ENCODE assay signal across 8 mouse cellular contexts in genomic region chr13:3892601-3893000, GRCm38 (mm10). TPM values are rescaled to one million over a fixed set of nuclear protein-coding genes. Genes with fewer than 3 reads are reported as not detected.
DNase-seq lines count a peak whose midpoint lies in the region; ATAC-seq and TF ChIP-seq lines count a peak whose summit lies in the region.

No protein-coding gene starts in this region.

- H3K79me2 ChIP-seq in MEL (ENCODE audit: control insufficient read depth, insufficient read depth, low read length, poor library complexity): peaks cover 27% of the 10 kb centered on the region

- no peak for ATAC-seq in kidney, embryonic 14.5 days (ENCODE audit: low FRiP score, low TSS enrichment)
- no peak for ATAC-seq in midbrain, embryonic 13.5 days

- peak overlapping the region; percentile 75; the same call in 1 of the 2 replicates for H3K9ac ChIP-seq in kidney, embryonic 14.5 days (ENCODE audit: low read depth, low read length)
- peak overlapping the region; percentile 98 for H3K9ac ChIP-seq in MEL (ENCODE audit: control insufficient read depth, low read depth, low read length, poor library complexity, severe bottlenecking)
- H3K9ac ChIP-seq in midbrain, embryonic 13.5 days (replicated peaks): no peak overlapping the region

- no peak for TF ChIP-seq POLR2A in MEL (IDR thresholded peaks at IDR 0.05; ENCODE audit: control insufficient read depth in 1 of 2, insufficient read depth in 1 of 2, low read depth in 1 of 2, low read length in 2 of 2, poor library complexity in 1 of 2)

- TF ChIP-seq RAD21 in MEL (IDR thresholded peaks at IDR 0.05; ENCODE audit: low read depth, low read length): no peak

- peaks cover 7% of the 10 kb centered on the region; the same call in 1 of the 2 replicates for H3K4me1 ChIP-seq in kidney, embryonic 14.5 days (ENCODE audit: control insufficient read depth, insufficient read depth, low read length)
- peaks cover 2 to 4% of the 10 kb centered on the region in 2 experiments; a peak in 2 of 4 replicates for H3K4me1 ChIP-seq in MEL (ENCODE audit: control insufficient read depth in 1 of 2, insufficient read depth in 2 of 2, low read length in 2 of 2)
- H3K4me1 ChIP-seq in hindbrain, embryonic 10.5 days (replicated peaks): peaks cover 20% of the 10 kb centered on the region; the same call in 1 of the 2 replicates
- H3K4me1 ChIP-seq in midbrain, embryonic 13.5 days (replicated peaks): peaks cover 5% of the 10 kb centered on the region; the same call in 1 of the 2 replicates

- peaks cover 16% of the 10 kb centered on the region for H3K36me3 ChIP-seq in kidney, embryonic 14.5 days (ENCODE audit: control insufficient read depth, insufficient read depth, low read length)
- H3K36me3 ChIP-seq in MEL (ENCODE audit: control insufficient read depth in 1 of 2, insufficient read depth in 2 of 2, low read length in 2 of 2): peaks cover 4 to 21% of the 10 kb centered on the region in 2 experiments
- H3K36me3 ChIP-seq in hindbrain, embryonic 10.5 days: peaks cover 28% of the 10 kb centered on the region
- peaks cover 8% of the 10 kb centered on the region for H3K36me3 ChIP-seq in midbrain, embryonic 13.5 days

- peak overlapping the region; percentile 47 for H3K4me2 ChIP-seq in kidney, embryonic 14.5 days (replicated peaks; ENCODE audit: low read depth, low read length)
- H3K4me2 ChIP-seq in midbrain, embryonic 13.5 days (replicated peaks): peak overlapping the region; percentile 63

- DNase-seq in kidney, postnatal 14 days: no peak
- peak; percentile 62 for DNase-seq in MEL (ENCODE audit: low read depth, low spot score)
- no peak for DNase-seq in hindbrain, embryonic 10.5 days (ENCODE audit: low spot score)
- no peak for DNase-seq in layer of hippocampus, postnatal 36 days
- DNase-seq in gastrocnemius, postnatal 25 days: no peak
- no peak for DNase-seq in urinary bladder, postnatal 36 days (ENCODE audit: low spot score in 2 of 2)

- no peak for TF ChIP-seq CTCF in MEL (IDR thresholded peaks at IDR 0.05 in 2 of 3, conservative IDR thresholded peaks at IDR 0.05 in 1 of 3; ENCODE audit: control insufficient read depth in 1 of 3, insufficient read depth in 1 of 3, low read depth in 2 of 3, low read length in 3 of 3, poor library complexity in 1 of 3, severe bottlenecking in 1 of 3)

- H3K9me3 ChIP-seq in kidney, embryonic 14.5 days (ENCODE audit: control insufficient read depth, low read length): no peaks in the 10 kb centered on the region
- H3K9me3 ChIP-seq in MEL (replicated peaks; ENCODE audit: insufficient read depth, low read length): no peaks in the 10 kb centered on the region
- H3K9me3 ChIP-seq in hindbrain, embryonic 10.5 days: no peaks in the 10 kb centered on the region
- H3K9me3 ChIP-seq in midbrain, embryonic 13.5 days: no peaks in the 10 kb centered on the region

- H3K27me3 ChIP-seq in kidney, embryonic 14.5 days (ENCODE audit: control insufficient read depth, insufficient read depth, low read length): no peaks in the 10 kb centered on the region
- no peaks in the 10 kb centered on the region for H3K27me3 ChIP-seq in MEL (ENCODE audit: control insufficient read depth in 1 of 2, insufficient read depth in 2 of 2, low read length in 2 of 2)
- no peaks in the 10 kb centered on the region for H3K27me3 ChIP-seq in hindbrain, embryonic 10.5 days (ENCODE audit: insufficient read depth, poor library complexity, severe bottlenecking)
- 0 out of 2 replicates have a peak, but pooled peaks cover 3% of the 10 kb centered on the region for H3K27me3 ChIP-seq in midbrain, embryonic 13.5 days

- WGBS in kidney, embryonic 14.5 days: 22% methylated on average over 7 of the region's 7 CpGs
- 20% methylated on average over 7 of the region's 7 CpGs for WGBS in hindbrain, embryonic 10.5 days
- WGBS in midbrain, embryonic 13.5 days: 23% methylated on average over 7 of the region's 7 CpGs

- peak overlapping the region; percentile 64 for H3K4me3 ChIP-seq in kidney, embryonic 14.5 days (ENCODE audit: low read length)
- H3K4me3 ChIP-seq in MEL (ENCODE audit: control insufficient read depth in 1 of 2, insufficient read depth in 1 of 2, low read depth in 2 of 2, low read length in 2 of 2): peak overlapping the region; percentile 70 to 98
- peak overlapping the region; percentile 58 for H3K4me3 ChIP-seq in hindbrain, embryonic 10.5 days
- H3K4me3 ChIP-seq in midbrain, embryonic 13.5 days (replicated peaks): peak overlapping the region; percentile 43

- no peak overlapping the region for H3K27ac ChIP-seq in kidney, embryonic 14.5 days (ENCODE audit: low read depth, low read length)
- H3K27ac ChIP-seq in MEL (ENCODE audit: control insufficient read depth, low read depth, low read length): peak overlapping the region; percentile 38; the same call in 1 of the 2 replicates
- H3K27ac ChIP-seq in hindbrain, embryonic 10.5 days: peak overlapping the region; percentile 85
- no peak overlapping the region for H3K27ac ChIP-seq in midbrain, embryonic 13.5 days

- TF ChIP-seq EP300 in MEL (IDR thresholded peaks at IDR 0.05; ENCODE audit: low read depth in 1 of 2, low read length in 2 of 2): 0 out of 4 replicates have a peak, but pooled peaks of 1 of the 2 experiments have one; percentile 14

TF ChIP-seq in MEL, 35 proteins besides CTCF, POLR2A, EP300 and RAD21:
- TF ChIP-seq MXI1 (IDR thresholded peaks at IDR 0.05; ENCODE audit: low read depth, low read length) (no peak), ZNF384 (IDR thresholded peaks at IDR 0.05; ENCODE audit: low read depth, low read length) (no peak), GATA1 (IDR thresholded peaks at IDR 0.05; ENCODE audit: low read depth, low read length) (no peak), MEF2A (IDR thresholded peaks at IDR 0.05; ENCODE audit: extremely low read depth, insufficient replicate concordance, low read depth, low read length, poor library complexity, severe bottlenecking) (no peak), TBP (IDR thresholded peaks at IDR 0.05; ENCODE audit: low read depth, low read length) (no peak), POLR2AphosphoS2 (IDR thresholded peaks at IDR 0.05; ENCODE audit: low read length) (no peak), CHD2 (IDR thresholded peaks at IDR 0.05; ENCODE audit: low read length) (no peak), MAX (IDR thresholded peaks at IDR 0.05; ENCODE audit: low read length) (no peak), NRF1 (IDR thresholded peaks at IDR 0.05; ENCODE audit: insufficient read depth, low read depth, low read length, poor library complexity, severe bottlenecking) (no peak), NELFE (IDR thresholded peaks at IDR 0.05; ENCODE audit: low read depth, low read length) (no peak), GABPA (IDR thresholded peaks at IDR 0.05; ENCODE audit: low read depth, low read length) (no peak), ELF1 (IDR thresholded peaks at IDR 0.05; ENCODE audit: low read depth, low read length) (no peak)

RNA-seq across cellular contexts. Expression of gene Net1, which starts 25.4 kb away (rescaled TPM):
- polyA plus RNA-seq in kidney, embryonic 14.5 days (2014; fragmentation: Nextera tagmentation; extraction: Ambion mirVana): 28.5 and 43.9 TPM in 2 replicates
- 29.2 and 29.8 TPM in 2 replicates for total RNA-seq in MEL (2012; rRNA removed)
- polyA plus RNA-seq in MEL (2012; ENCODE audit: insufficient read depth in 1 of 2, insufficient read length in 2 of 2, low read depth in 1 of 2, low replicate concordance in 2 of 2, missing spikeins in 1 of 2): 100 to 1,000 TPM in 1 of 2 experiments, 10 to 100 TPM in 1; 63.2 to 125 TPM
- polyA plus RNA-seq in hindbrain, embryonic 10.5 days (2016; fragmentation: Nextera tagmentation; extraction: Ambion mirVana): 40.3 and 49.5 TPM in 2 replicates
- 14.5 and 14.6 TPM in 2 replicates for polyA plus RNA-seq in midbrain, embryonic 13.5 days (2015; fragmentation: Nextera tagmentation; extraction: Ambion mirVana)
- total RNA-seq in layer of hippocampus, postnatal 36 days (2021): 10 to 100 TPM; 40.3 to 46.1 TPM
- 10 to 100 TPM; 38.7 to 43.5 TPM for total RNA-seq in gastrocnemius, postnatal 25 days (2021)

RNA-seq across cellular contexts. Expression of gene Tubal3, which starts 25.5 kb away (rescaled TPM):
- polyA plus RNA-seq in kidney, embryonic 14.5 days (2014; fragmentation: Nextera tagmentation; extraction: Ambion mirVana): not detected in 2 replicates
- total RNA-seq in MEL (2012; rRNA removed): not detected in 2 replicates
- polyA plus RNA-seq in MEL (2012; ENCODE audit: insufficient read depth in 1 of 2, insufficient read length in 2 of 2, low read depth in 1 of 2, low replicate concordance in 2 of 2, missing spikeins in 1 of 2): not detected
- 0.12 TPM in 1 of 2 replicates, not detected in the other for polyA plus RNA-seq in hindbrain, embryonic 10.5 days (2016; fragmentation: Nextera tagmentation; extraction: Ambion mirVana)
- not detected in 2 replicates for polyA plus RNA-seq in midbrain, embryonic 13.5 days (2015; fragmentation: Nextera tagmentation; extraction: Ambion mirVana)
- not detected for total RNA-seq in layer of hippocampus, postnatal 36 days (2021)
- not detected for total RNA-seq in gastrocnemius, postnatal 25 days (2021)

RNA-seq across cellular contexts. Expression of gene Calm5, which starts 38.6 kb away (rescaled TPM):
- not detected in 2 replicates for polyA plus RNA-seq in kidney, embryonic 14.5 days (2014; fragmentation: Nextera tagmentation; extraction: Ambion mirVana)
- not detected in 2 replicates for total RNA-seq in MEL (2012; rRNA removed)
- polyA plus RNA-seq in MEL (2012; ENCODE audit: insufficient read depth in 1 of 2, insufficient read length in 2 of 2, low read depth in 1 of 2, low replicate concordance in 2 of 2, missing spikeins in 1 of 2): not detected
- polyA plus RNA-seq in hindbrain, embryonic 10.5 days (2016; fragmentation: Nextera tagmentation; extraction: Ambion mirVana): not detected in 2 replicates
- polyA plus RNA-seq in midbrain, embryonic 13.5 days (2015; fragmentation: Nextera tagmentation; extraction: Ambion mirVana): not detected in 2 replicates
- total RNA-seq in layer of hippocampus, postnatal 36 days (2021): not detected
- not detected for total RNA-seq in gastrocnemius, postnatal 25 days (2021)

RNA-seq across cellular contexts. Expression of gene Ucn3, which starts 52.5 kb away (rescaled TPM):
- polyA plus RNA-seq in kidney, embryonic 14.5 days (2014; fragmentation: Nextera tagmentation; extraction: Ambion mirVana): not detected in 2 replicates
- not detected in 2 replicates for total RNA-seq in MEL (2012; rRNA removed)
- polyA plus RNA-seq in MEL (2012; ENCODE audit: insufficient read depth in 1 of 2, insufficient read length in 2 of 2, low read depth in 1 of 2, low replicate concordance in 2 of 2, missing spikeins in 1 of 2): not detected
- polyA plus RNA-seq in hindbrain, embryonic 10.5 days (2016; fragmentation: Nextera tagmentation; extraction: Ambion mirVana): not detected in 2 replicates
- polyA plus RNA-seq in midbrain, embryonic 13.5 days (2015; fragmentation: Nextera tagmentation; extraction: Ambion mirVana): not detected in 2 replicates
- not detected for total RNA-seq in layer of hippocampus, postnatal 36 days (2021)
- not detected for total RNA-seq in gastrocnemius, postnatal 25 days (2021)

RNA-seq across cellular contexts. Expression of gene Calm4, which starts 55.0 kb away (rescaled TPM):
- polyA plus RNA-seq in kidney, embryonic 14.5 days (2014; fragmentation: Nextera tagmentation; extraction: Ambion mirVana): not detected in 2 replicates
- total RNA-seq in MEL (2012; rRNA removed): not detected in 2 replicates
- polyA plus RNA-seq in MEL (2012; ENCODE audit: insufficient read depth in 1 of 2, insufficient read length in 2 of 2, low read depth in 1 of 2, low replicate concordance in 2 of 2, missing spikeins in 1 of 2): not detected
- not detected in 2 replicates for polyA plus RNA-seq in hindbrain, embryonic 10.5 days (2016; fragmentation: Nextera tagmentation; extraction: Ambion mirVana)
- polyA plus RNA-seq in midbrain, embryonic 13.5 days (2015; fragmentation: Nextera tagmentation; extraction: Ambion mirVana): not detected in 2 replicates
- total RNA-seq in layer of hippocampus, postnatal 36 days (2021): not detected
- not detected for total RNA-seq in gastrocnemius, postnatal 25 days (2021)

Comparison
In these comparisons a context has a peak if more than half of its experiments do, and no peak if none do; other contexts are left out.
1. H3K27ac ChIP-seq: peak in MEL (single experiment) and hindbrain, embryonic 10.5 days (single experiment); none in kidney, embryonic 14.5 days (single experiment) and midbrain, embryonic 13.5 days (single experiment).
2. Peak in every context shown above with its lines, with median percentiles within 50 percentile points of each other: H3K4me3 ChIP-seq.